Mouse (Mus musculus): Measurements from ENCODE around the gene Efcab6. TPM values are rescaled to one million over a fixed set of nuclear protein-coding genes. Genes with fewer than 3 reads are reported as not detected.

The Efcab6 gene
- total RNA-seq, 1 experiment = 0.76 TPM

GRCm38 (mm10) chr15:83999071-83999470, 66.1 kb downstream of the Efcab6 start:
- Histone ChIP-seq H3K27ac (ENCODE audit: insufficient read depth, low read depth, low read length, poor library complexity, severe bottlenecking) (no peak overlapping the region), H3K4me1 (ENCODE audit: control insufficient read depth in 2 of 2, insufficient read depth in 2 of 2, low read length in 2 of 2, poor library complexity in 1 of 2) (no peaks in the 10 kb centered on the region), H3K9ac (ENCODE audit: insufficient read depth, low read depth, low read length, poor library complexity, severe bottlenecking) (no peak overlapping the region), H3K4me3 (ENCODE audit: insufficient read depth in 1 of 2, low read depth in 1 of 2, low read length in 2 of 2, poor library complexity in 1 of 2, severe bottlenecking in 1 of 2) (no peak overlapping the region), H3K36me3 (ENCODE audit: control insufficient read depth, insufficient read depth, low read length, poor library complexity, severe bottlenecking) (no peaks in the 10 kb centered on the region), H3K9me3 (ENCODE audit: control insufficient read depth, insufficient read depth, low read depth, low read length) (no peaks in the 10 kb centered on the region)
- no peak for TF ChIP-seq MAFK (IDR thresholded peaks at IDR 0.05; ENCODE audit: insufficient read depth, low read depth, low read length)
- no peak for TF ChIP-seq HCFC1 (IDR thresholded peaks at IDR 0.05; ENCODE audit: borderline replicate concordance, insufficient read depth, low read length)
- no peak for TF ChIP-seq ZNF384 (IDR thresholded peaks at IDR 0.05; ENCODE audit: low read depth, low read length)
- no peak for TF ChIP-seq CHD2 (IDR thresholded peaks at IDR 0.05; ENCODE audit: low read depth, low read length)
- TF ChIP-seq ZC3H11A (IDR thresholded peaks at IDR 0.05; ENCODE audit: borderline replicate concordance, low read depth, low read length) = no peak
- DNase-seq (ENCODE audit: low read depth, low spot score) = no peak
- in situ Hi-C loops (cut with MboI; ENCODE audit: low sequenced_read_pairs in 2 of 2, unreplicated experiment in 2 of 2) = no loop called here

- TF ChIP-seq HCFC1 (IDR thresholded peaks at IDR 0.05; ENCODE audit: borderline replicate concordance, insufficient read depth, low read length) (no peak), CHD2 (IDR thresholded peaks at IDR 0.05; ENCODE audit: low read depth, low read length) (no peak)
- Histone ChIP-seq H3K9me3 (ENCODE audit: control insufficient read depth, insufficient read depth, low read depth, low read length) (no peaks in the 10 kb centered on the region), H3K27ac (ENCODE audit: insufficient read depth, low read depth, low read length, poor library complexity, severe bottlenecking) (no peak overlapping the region), H3K4me1 (ENCODE audit: control insufficient read depth in 2 of 2, insufficient read depth in 2 of 2, low read length in 2 of 2, poor library complexity in 1 of 2) (no peaks in the 10 kb centered on the region), H3K4me3 (ENCODE audit: insufficient read depth in 1 of 2, low read depth in 1 of 2, low read length in 2 of 2, poor library complexity in 1 of 2, severe bottlenecking in 1 of 2) (no peak overlapping the region), H3K9ac (ENCODE audit: insufficient read depth, low read depth, low read length, poor library complexity, severe bottlenecking) (no peak overlapping the region), H3K36me3 (ENCODE audit: control insufficient read depth, insufficient read depth, low read length, poor library complexity, severe bottlenecking) (no peaks in the 10 kb centered on the region)
- in situ Hi-C loops (cut with MboI; ENCODE audit: low sequenced_read_pairs in 2 of 2, unreplicated experiment in 2 of 2) = no loop called here
- DNase-seq (ENCODE audit: low read depth, low spot score) = no peak
Observed at GRCm38 (mm10) chr15:83998586-83998985, 66.6 kb downstream of the Efcab6 start.

DNA sequence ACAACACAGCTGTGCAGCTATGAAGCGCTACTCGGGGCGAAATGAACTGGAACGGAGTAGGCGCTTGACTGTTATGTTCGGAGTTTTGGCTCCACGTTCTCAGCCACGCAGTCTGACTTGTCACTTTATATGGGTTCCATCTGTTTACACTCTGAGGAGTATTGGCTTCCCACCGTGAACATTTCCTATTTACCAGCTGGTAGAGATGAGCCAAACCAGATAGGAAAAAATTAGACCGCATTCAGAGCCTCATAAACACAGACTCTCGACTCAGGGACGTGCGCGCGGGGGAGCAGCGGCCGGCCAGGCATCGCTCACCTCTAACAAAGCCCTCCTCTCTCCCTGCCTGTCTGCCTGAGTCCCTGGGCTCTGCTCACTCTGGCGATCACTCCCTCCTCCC, 67.1 kb downstream of the Efcab6 start:
- no peak for DNase-seq (ENCODE audit: low read depth, low spot score)
- H3K4me3 ChIP-seq (ENCODE audit: insufficient read depth in 1 of 2, low read depth in 1 of 2, low read length in 2 of 2, poor library complexity in 1 of 2, severe bottlenecking in 1 of 2) = no peak overlapping the region
- H3K4me1 ChIP-seq (ENCODE audit: control insufficient read depth in 2 of 2, insufficient read depth in 2 of 2, low read length in 2 of 2, poor library complexity in 1 of 2) = no peaks in the 10 kb centered on the region
- TF ChIP-seq ZC3H11A (IDR thresholded peaks at IDR 0.05; ENCODE audit: borderline replicate concordance, low read depth, low read length) = no peak
- no peak overlapping the region for H3K27ac ChIP-seq (ENCODE audit: insufficient read depth, low read depth, low read length, poor library complexity, severe bottlenecking)
- H3K9me3 ChIP-seq (ENCODE audit: control insufficient read depth, insufficient read depth, low read depth, low read length) = no peaks in the 10 kb centered on the region
- H3K9ac ChIP-seq (ENCODE audit: insufficient read depth, low read depth, low read length, poor library complexity, severe bottlenecking) = no peak overlapping the region
- no peaks in the 10 kb centered on the region for H3K36me3 ChIP-seq (ENCODE audit: control insufficient read depth, insufficient read depth, low read length, poor library complexity, severe bottlenecking)
- in situ Hi-C loops (cut with MboI; ENCODE audit: low sequenced_read_pairs in 2 of 2, unreplicated experiment in 2 of 2) = no loop called here

- TF ChIP-seq ZC3H11A (IDR thresholded peaks at IDR 0.05; ENCODE audit: borderline replicate concordance, low read depth, low read length) = no peak
- TF ChIP-seq MAFK (IDR thresholded peaks at IDR 0.05; ENCODE audit: insufficient read depth, low read depth, low read length) = no peak
- TF ChIP-seq CHD2 (IDR thresholded peaks at IDR 0.05; ENCODE audit: low read depth, low read length) = no peak
- TF ChIP-seq ZNF384 (IDR thresholded peaks at IDR 0.05; ENCODE audit: low read depth, low read length) = no peak
- no peak for TF ChIP-seq HCFC1 (IDR thresholded peaks at IDR 0.05; ENCODE audit: borderline replicate concordance, insufficient read depth, low read length)
- Histone ChIP-seq H3K9ac (ENCODE audit: insufficient read depth, low read depth, low read length, poor library complexity, severe bottlenecking) (no peak overlapping the region), H3K4me3 (ENCODE audit: insufficient read depth in 1 of 2, low read depth in 1 of 2, low read length in 2 of 2, poor library complexity in 1 of 2, severe bottlenecking in 1 of 2) (no peak overlapping the region), H3K27ac (ENCODE audit: insufficient read depth, low read depth, low read length, poor library complexity, severe bottlenecking) (no peak overlapping the region), H3K9me3 (ENCODE audit: control insufficient read depth, insufficient read depth, low read depth, low read length) (no peaks in the 10 kb centered on the region), H3K36me3 (ENCODE audit: control insufficient read depth, insufficient read depth, low read length, poor library complexity, severe bottlenecking) (no peaks in the 10 kb centered on the region), H3K4me1 (ENCODE audit: control insufficient read depth in 2 of 2, insufficient read depth in 2 of 2, low read length in 2 of 2, poor library complexity in 1 of 2) (no peaks in the 10 kb centered on the region)
- in situ Hi-C loops (cut with MboI; ENCODE audit: low sequenced_read_pairs in 2 of 2, unreplicated experiment in 2 of 2) = no loop called here
- DNase-seq (ENCODE audit: low read depth, low spot score) = no peak
Observed at GRCm38 (mm10) chr15:83997550-83997949, 67.6 kb downstream of the Efcab6 start.

- no peak for DNase-seq (ENCODE audit: low read depth, low spot score)
- in situ Hi-C loops (cut with MboI; ENCODE audit: low sequenced_read_pairs in 2 of 2, unreplicated experiment in 2 of 2) = no loop called here
- Histone ChIP-seq H3K9me3 (ENCODE audit: control insufficient read depth, insufficient read depth, low read depth, low read length) (no peaks in the 10 kb centered on the region), H3K4me1 (ENCODE audit: control insufficient read depth in 2 of 2, insufficient read depth in 2 of 2, low read length in 2 of 2, poor library complexity in 1 of 2) (no peaks in the 10 kb centered on the region), H3K4me3 (ENCODE audit: insufficient read depth in 1 of 2, low read depth in 1 of 2, low read length in 2 of 2, poor library complexity in 1 of 2, severe bottlenecking in 1 of 2) (no peak overlapping the region), H3K27ac (ENCODE audit: insufficient read depth, low read depth, low read length, poor library complexity, severe bottlenecking) (no peak overlapping the region), H3K36me3 (ENCODE audit: control insufficient read depth, insufficient read depth, low read length, poor library complexity, severe bottlenecking) (no peaks in the 10 kb centered on the region), H3K9ac (ENCODE audit: insufficient read depth, low read depth, low read length, poor library complexity, severe bottlenecking) (no peak overlapping the region)
- no peak for TF ChIP-seq ZNF384 (IDR thresholded peaks at IDR 0.05; ENCODE audit: low read depth, low read length)
- no peak for TF ChIP-seq HCFC1 (IDR thresholded peaks at IDR 0.05; ENCODE audit: borderline replicate concordance, insufficient read depth, low read length)
- no peak for TF ChIP-seq CHD2 (IDR thresholded peaks at IDR 0.05; ENCODE audit: low read depth, low read length)
- no peak for TF ChIP-seq MAFK (IDR thresholded peaks at IDR 0.05; ENCODE audit: insufficient read depth, low read depth, low read length)
- no peak for TF ChIP-seq ZC3H11A (IDR thresholded peaks at IDR 0.05; ENCODE audit: borderline replicate concordance, low read depth, low read length)
Observed at GRCm38 (mm10) chr15:83996864-83997263, 68.3 kb downstream of the Efcab6 start.

Measured in ES-E14 (cell line).